13 mouse cellular contexts compared by ENCODE assay signal in the genomic region with DNA sequence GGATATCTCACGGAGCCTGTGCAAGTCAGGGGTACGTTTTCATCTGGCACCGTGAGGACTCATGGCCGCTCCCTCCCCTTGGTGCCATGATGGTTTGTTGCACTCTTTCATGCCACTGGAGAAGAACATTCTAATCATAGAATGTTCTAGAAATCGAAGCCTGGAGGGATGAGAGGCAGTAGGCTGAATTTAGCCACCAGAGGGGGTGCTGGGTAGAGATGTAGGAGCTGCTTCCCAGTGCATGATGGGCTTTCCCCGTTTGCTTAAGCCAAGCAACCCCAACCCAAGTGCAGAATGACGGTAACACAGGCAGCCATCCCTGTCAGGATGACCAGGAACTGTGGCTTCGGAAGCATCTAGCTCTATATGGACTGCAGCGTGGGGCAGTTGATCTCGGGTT. TPM values are rescaled to one million over a fixed set of nuclear protein-coding genes. Genes with fewer than 3 reads are reported as not detected.
DNase-seq lines count a peak whose midpoint lies in the region; ATAC-seq and TF ChIP-seq lines count a peak whose summit lies in the region.
"Had no signal": no experiment of that assay in that cellular context is flagged by ENCODE, and none has a peak within 500 bp of the region (broad histone marks: within the 10 kb centered on the region; RNA-seq: fewer than 3 reads in every experiment).

No protein-coding gene starts in this region.

- WGBS in cerebellum, adult 2 months = 79% methylated on average over 10 of the region's 10 CpGs
- WGBS in kidney, postnatal 0 days = 70% methylated on average over 10 of the region's 10 CpGs

- H3K27me3 ChIP-seq in cerebellum, adult 2 months (ENCODE audit: control insufficient read depth, insufficient read depth, low read length) = no peaks in the 10 kb centered on the region
- H3K27me3 ChIP-seq in kidney, postnatal 0 days (ENCODE audit: insufficient read depth, low read length) = no peaks in the 10 kb centered on the region
- H3K27me3 ChIP-seq in testis, adult 2 months (ENCODE audit: control insufficient read depth, insufficient read depth, low read length) = no peaks in the 10 kb centered on the region
- H3K27me3 ChIP-seq: embryonic facial prominence, embryonic 15.5 days; limb, embryonic 12.5 days; neural tube, embryonic 15.5 days had no signal

- H3K4me1 ChIP-seq in cerebellum, adult 2 months (ENCODE audit: control insufficient read depth, insufficient read depth, low read length) = peaks cover 4% of the 10 kb centered on the region
- peaks cover 4% of the 10 kb centered on the region; the same call in 1 of the 2 replicates for H3K4me1 ChIP-seq in kidney, postnatal 0 days (replicated peaks; ENCODE audit: insufficient read depth, low read length)
- peaks cover 8% of the 10 kb centered on the region for H3K4me1 ChIP-seq in testis, adult 2 months (ENCODE audit: control insufficient read depth, insufficient read depth, low read length)

- H3K4me3 ChIP-seq in cerebellum, adult 2 months (replicated peaks; ENCODE audit: insufficient read depth, low read depth, low read length) = no peak overlapping the region
- H3K4me3 ChIP-seq in kidney, postnatal 0 days (replicated peaks; ENCODE audit: low read depth, low read length) = no peak overlapping the region
- H3K4me3 ChIP-seq in testis, adult 2 months (ENCODE audit: control insufficient read depth, low read depth, low read length) = no peak overlapping the region
- H3K4me3 ChIP-seq: embryonic facial prominence, embryonic 15.5 days; limb, embryonic 12.5 days; neural tube, embryonic 15.5 days had no signal

- no peak overlapping the region for H3K27ac ChIP-seq in cerebellum, adult 2 months (ENCODE audit: insufficient read depth, low read length)
- no peak overlapping the region for H3K27ac ChIP-seq in kidney, postnatal 0 days
- H3K27ac ChIP-seq in testis, adult 2 months (ENCODE audit: control insufficient read depth, insufficient read depth, low read depth, low read length) = no peak overlapping the region
- H3K27ac ChIP-seq: embryonic facial prominence, embryonic 15.5 days; limb, embryonic 12.5 days; neural tube, embryonic 15.5 days had no signal

- no peak for TF ChIP-seq CTCF in cerebellum, adult 2 months (IDR thresholded peaks at IDR 0.05; ENCODE audit: borderline replicate concordance, insufficient read depth, low read depth, low read length)
- peak; percentile 57 for TF ChIP-seq CTCF in kidney, postnatal 0 days (IDR thresholded peaks at IDR 0.05; ENCODE audit: low read depth)
- peak; percentile 15; the same call in 1 of the 2 replicates for TF ChIP-seq CTCF in testis, adult 2 months (IDR thresholded peaks at IDR 0.05; ENCODE audit: control insufficient read depth, insufficient read depth, insufficient replicate concordance, low read depth, low read length)

- DNase-seq in cerebellum, adult 9-10 months = peak; percentile 38
- no peak for DNase-seq in cerebellum, adult 2 months
- peak; percentile 56 for DNase-seq in kidney, postnatal 0 days (ENCODE audit: low spot score)
- DNase-seq in kidney, adult 11 months = no peak
- no peak for DNase-seq in testis, postnatal 14 days (ENCODE audit: low spot score)
- DNase-seq in frontal cortex, postnatal 10 days (ENCODE audit: low spot score in 2 of 2) = no peak
- DNase-seq: heart, postnatal 14 days; right cerebral cortex, postnatal 25 days had no signal

- no peaks in the 10 kb centered on the region for H3K36me3 ChIP-seq in kidney, postnatal 0 days (ENCODE audit: insufficient read depth, low read length)
- H3K36me3 ChIP-seq in testis, adult 2 months (ENCODE audit: control insufficient read depth, insufficient read depth, low read length) = no peaks in the 10 kb centered on the region
- H3K36me3 ChIP-seq: embryonic facial prominence, embryonic 15.5 days; limb, embryonic 12.5 days; neural tube, embryonic 15.5 days had no signal

- H3K9me3 ChIP-seq in kidney, postnatal 0 days (replicated peaks; ENCODE audit: low read length) = no peaks in the 10 kb centered on the region
- H3K9me3 ChIP-seq: embryonic facial prominence, embryonic 15.5 days; limb, embryonic 12.5 days; neural tube, embryonic 15.5 days had no signal

- H3K4me2 ChIP-seq in kidney, postnatal 0 days (ENCODE audit: low read length) = no peak overlapping the region
- H3K4me2 ChIP-seq: embryonic facial prominence, embryonic 15.5 days; limb, embryonic 12.5 days; neural tube, embryonic 15.5 days had no signal

- no peak for TF ChIP-seq POLR2A in cerebellum, adult 2 months (IDR thresholded peaks at IDR 0.05; ENCODE audit: borderline replicate concordance, insufficient read depth, low read length)
- no peak for TF ChIP-seq POLR2A in testis, adult 2 months (IDR thresholded peaks at IDR 0.05; ENCODE audit: control insufficient read depth, low read depth, low read length)

- H3K9ac ChIP-seq in kidney, postnatal 0 days (ENCODE audit: low read depth, low read length) = no peak overlapping the region
- H3K9ac ChIP-seq: embryonic facial prominence, embryonic 15.5 days; limb, embryonic 12.5 days; neural tube, embryonic 15.5 days had no signal

- no peak for ATAC-seq in kidney, postnatal 0 days (replicated peaks; ENCODE audit: low FRiP score, low read depth)
- no peak for ATAC-seq in megakaryocyte, adult 5-6 weeks (ENCODE audit: poor library complexity, severe bottlenecking)

RNA-seq across cellular contexts. Expression of gene Gm21969, which starts 32.2 kb away (rescaled TPM):
- polyA plus RNA-seq in cerebellum, adult 2 months (2012; rRNA removed) = 0.03 and 0.05 TPM in 2 replicates
- polyA plus RNA-seq in kidney, postnatal 0 days (2015; fragmentation: Nextera tagmentation; extraction: Ambion mirVana) = 0.04 TPM in 1 of 2 replicates, not detected in the other
- polyA plus RNA-seq in testis, adult 2 months (2012; rRNA removed) = not detected in 2 replicates
- total RNA-seq in megakaryocyte, adult 5-6 weeks (2015) = not detected in 2 replicates
- not detected in 2 replicates for total RNA-seq in megakaryocyte, adult 5-6 weeks (2017)
- total RNA-seq: heart, postnatal 14 days had no signal
- polyA plus RNA-seq: embryonic facial prominence, embryonic 15.5 days; limb, embryonic 12.5 days; neural tube, embryonic 15.5 days had no signal

RNA-seq across cellular contexts. Expression of gene Iffo2, which starts 40.4 kb away (rescaled TPM):
- 19.1 and 20.3 TPM in 2 replicates for polyA plus RNA-seq in cerebellum, adult 2 months (2012; rRNA removed)
- polyA plus RNA-seq in kidney, postnatal 0 days (2015; fragmentation: Nextera tagmentation; extraction: Ambion mirVana) = 4.8 and 5.1 TPM in 2 replicates
- 1.2 TPM in 2 replicates for polyA plus RNA-seq in testis, adult 2 months (2012; rRNA removed)
- total RNA-seq in megakaryocyte, adult 5-6 weeks (2015) = 0.83 and 1.6 TPM in 2 replicates
- total RNA-seq in megakaryocyte, adult 5-6 weeks (2017) = 2.1 and 2.7 TPM in 2 replicates

RNA-seq across cellular contexts. Expression of gene Aldh4a1, which starts 51.9 kb away (rescaled TPM):
- polyA plus RNA-seq in cerebellum, adult 2 months (2012; rRNA removed) = 22.5 and 25.2 TPM in 2 replicates
- 91.0 and 106 TPM in 2 replicates for polyA plus RNA-seq in kidney, postnatal 0 days (2015; fragmentation: Nextera tagmentation; extraction: Ambion mirVana)
- polyA plus RNA-seq in testis, adult 2 months (2012; rRNA removed) = 7.0 and 7.2 TPM in 2 replicates
- total RNA-seq in megakaryocyte, adult 5-6 weeks (2015) = 4.9 and 5.7 TPM in 2 replicates
- 5.8 and 8.9 TPM in 2 replicates for total RNA-seq in megakaryocyte, adult 5-6 weeks (2017)

Comparison
In these comparisons a context has a peak if more than half of its experiments do, and no peak if none do; other contexts are left out.
1. DNase-seq: peak in cerebellum, adult 9-10 months (single experiment) and kidney, postnatal 0 days (single experiment); none in cerebellum, adult 2 months (0 of 2), kidney, adult 11 months (single experiment), testis, postnatal 14 days (single experiment) and frontal cortex, postnatal 10 days (0 of 2).